Mouse (Mus musculus): ENCODE data around the gene Sdr39u1. TPM values are rescaled to one million over a fixed set of nuclear protein-coding genes. Genes with fewer than 3 reads are reported as not detected.

The Sdr39u1 gene
- polyA plus RNA-seq, 1 experiment from 2014 or later: 27.8 TPM

DNA sequence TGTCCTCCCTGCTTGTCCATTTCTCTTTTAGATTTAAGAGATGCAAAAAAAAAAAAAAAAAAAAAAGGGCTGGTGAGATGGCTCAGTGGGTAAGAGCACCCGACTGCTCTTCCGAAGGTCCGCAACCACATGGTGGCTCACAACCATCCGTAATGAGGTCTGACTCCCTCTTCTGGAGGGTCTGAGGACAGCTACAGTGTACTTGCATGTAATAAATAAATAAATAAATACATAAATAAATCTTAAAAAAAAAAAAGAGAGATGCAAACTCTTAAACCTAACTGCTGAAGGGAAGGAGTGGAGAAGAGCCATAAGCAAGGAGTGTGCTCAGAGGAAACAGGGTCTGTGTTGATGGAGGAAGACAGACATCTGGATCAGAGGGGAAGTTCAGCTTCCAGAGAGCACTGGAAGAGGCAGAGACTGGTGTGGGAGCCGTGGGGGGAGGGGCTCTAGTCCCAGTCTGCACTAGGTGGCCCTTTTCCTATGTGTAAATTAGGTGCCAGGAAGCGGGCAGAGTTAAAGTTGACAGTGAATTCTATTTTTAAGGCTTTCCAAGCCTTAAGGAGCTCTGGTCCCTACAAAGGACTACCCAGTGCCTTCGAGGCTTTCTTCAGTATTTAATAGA, 21.7 kb downstream of the Sdr39u1 start:
- WGBS: 31% methylated on average over 7 of the region's 7 CpGs
- Histone ChIP-seq H3K9me3 (ENCODE audit: control insufficient read depth, low read length) (no peaks in the 10 kb centered on the region), H3K4me1 (ENCODE audit: control insufficient read depth, insufficient read depth, low read length) (no peaks in the 10 kb centered on the region), H3K4me3 (ENCODE audit: low read depth, low read length) (no peak overlapping the region), H3K27ac (ENCODE audit: low read depth, low read length) (no peak overlapping the region), H3K36me3 (ENCODE audit: control insufficient read depth, insufficient read depth, low read length) (no peaks in the 10 kb centered on the region), H3K9ac (ENCODE audit: low read length) (no peak overlapping the region), H3K4me2 (no peak overlapping the region), H3K27me3 (ENCODE audit: control insufficient read depth, insufficient read depth, low read length) (no peaks in the 10 kb centered on the region)
- DNase-seq (ENCODE audit: low spot score, missing footprints) (no peak), ATAC-seq (ENCODE audit: low FRiP score) (no peak)

DNA sequence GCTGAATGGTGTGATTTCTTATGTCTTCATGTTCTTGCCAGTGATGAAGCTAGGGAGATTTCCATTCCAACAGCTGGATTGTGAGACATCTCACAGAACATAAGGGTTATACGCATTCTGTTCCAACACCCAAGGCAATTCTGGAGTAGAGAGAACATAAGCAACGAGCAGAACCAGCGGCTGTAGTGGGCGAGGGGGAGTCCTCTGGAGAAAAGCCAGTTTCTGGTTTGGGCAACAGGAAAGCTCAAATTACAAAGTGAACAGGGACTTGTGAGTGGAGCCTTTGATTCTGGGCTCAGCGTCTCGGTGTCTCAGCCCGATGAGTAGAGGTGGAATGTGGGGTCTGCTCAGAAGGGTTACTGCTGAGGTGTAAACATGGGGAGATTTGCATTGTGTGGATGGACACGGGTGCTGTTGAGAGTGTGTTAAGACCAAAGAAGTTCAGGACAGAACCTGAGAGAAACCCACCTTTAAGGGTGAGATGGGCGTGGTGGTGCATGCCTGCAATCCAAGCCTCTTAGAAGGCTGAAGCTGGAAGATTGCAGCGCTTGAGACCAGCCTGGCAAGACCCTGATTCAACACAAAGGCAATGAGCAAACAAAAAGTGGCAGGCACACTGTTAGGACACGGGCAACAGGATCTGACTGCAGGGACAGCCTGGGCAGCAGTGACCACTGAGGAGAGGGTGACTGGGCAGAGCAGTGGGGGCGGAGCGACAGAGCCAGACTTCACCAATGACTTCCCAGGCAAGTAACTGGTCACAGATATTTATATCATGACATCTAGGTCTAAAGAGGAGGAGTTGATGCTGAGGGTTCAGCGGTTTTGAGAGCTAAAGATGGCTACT, 22.4 kb downstream of the Sdr39u1 start:
- Histone ChIP-seq H3K27me3 (ENCODE audit: control insufficient read depth, insufficient read depth, low read length) (no peaks in the 10 kb centered on the region), H3K4me1 (ENCODE audit: control insufficient read depth, insufficient read depth, low read length) (no peaks in the 10 kb centered on the region), H3K4me3 (ENCODE audit: low read depth, low read length) (no peak overlapping the region), H3K36me3 (ENCODE audit: control insufficient read depth, insufficient read depth, low read length) (no peaks in the 10 kb centered on the region), H3K9me3 (ENCODE audit: control insufficient read depth, low read length) (no peaks in the 10 kb centered on the region), H3K9ac (ENCODE audit: low read length) (no peak overlapping the region), H3K4me2 (no peak overlapping the region), H3K27ac (ENCODE audit: low read depth, low read length) (no peak overlapping the region)
- no peak for ATAC-seq (ENCODE audit: low FRiP score)
- peak; percentile 83 for DNase-seq (ENCODE audit: low spot score, missing footprints)
- WGBS: 37% methylated on average over 14 of the region's 14 CpGs

DNA sequence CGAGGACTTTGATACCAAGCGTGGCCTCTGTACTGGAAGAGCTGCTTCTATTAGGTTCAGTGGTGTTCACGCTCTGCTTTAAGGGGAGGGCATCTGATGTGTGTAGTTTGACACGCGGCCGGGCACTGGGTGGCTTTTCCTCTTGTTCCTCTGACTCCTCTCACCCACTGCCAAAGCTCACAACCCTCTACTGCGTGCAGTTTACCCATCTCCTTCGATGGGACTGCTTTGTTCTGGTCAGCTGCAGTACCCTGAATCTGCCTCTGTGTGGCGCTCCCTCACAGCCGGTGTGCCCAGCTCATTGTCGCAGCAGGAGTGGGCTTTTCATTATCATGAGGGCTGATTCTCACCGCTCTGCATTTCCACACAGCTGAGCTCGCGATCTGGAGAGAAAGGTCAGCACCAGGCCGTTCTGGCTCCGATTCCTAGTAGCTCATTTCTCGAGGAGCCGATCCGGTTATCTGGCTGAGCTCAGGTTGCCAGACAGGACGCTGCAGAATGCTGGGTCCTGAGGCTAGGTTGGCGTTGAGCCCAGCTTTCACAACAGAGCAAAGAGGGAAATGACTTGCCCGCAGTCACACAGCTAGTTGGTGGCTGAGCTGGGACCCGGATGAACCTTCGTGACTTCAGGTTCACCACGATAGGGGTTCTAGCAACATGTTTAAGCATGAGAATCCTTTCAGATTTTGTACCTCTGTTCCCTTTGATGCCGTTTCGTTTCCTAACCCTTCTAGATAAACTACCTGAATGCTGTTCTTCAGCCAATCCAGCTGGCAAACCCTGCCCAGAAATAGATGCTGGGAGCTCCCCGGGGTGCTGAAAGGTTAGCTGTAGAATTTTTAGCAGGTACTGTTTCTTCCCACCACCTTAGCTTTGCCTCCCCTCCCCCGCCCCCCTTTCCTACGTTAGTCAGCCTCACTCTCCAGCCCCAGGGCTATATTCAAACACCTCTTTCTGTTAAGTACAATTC, 26.1 kb downstream of the Sdr39u1 start:
- Histone ChIP-seq H3K4me2 (peak overlapping the region; percentile 6), H3K9me3 (ENCODE audit: control insufficient read depth, low read length) (no peaks in the 10 kb centered on the region), H3K4me1 (ENCODE audit: control insufficient read depth, insufficient read depth, low read length) (no peaks in the 10 kb centered on the region), H3K27ac (ENCODE audit: low read depth, low read length) (no peak overlapping the region), H3K4me3 (ENCODE audit: low read depth, low read length) (no peak overlapping the region), H3K9ac (ENCODE audit: low read length) (peak overlapping the region; percentile 17; the same call in 1 of the 2 replicates), H3K36me3 (ENCODE audit: control insufficient read depth, insufficient read depth, low read length) (peaks cover 21% of the 10 kb centered on the region; the same call in 1 of the 2 replicates), H3K27me3 (ENCODE audit: control insufficient read depth, insufficient read depth, low read length) (no peaks in the 10 kb centered on the region)
- ATAC-seq (ENCODE audit: low FRiP score) (peak; percentile 80), DNase-seq (ENCODE audit: low spot score, missing footprints) (peak; percentile 98)
- WGBS: 15% methylated on average over 30 of the region's 30 CpGs

DNA sequence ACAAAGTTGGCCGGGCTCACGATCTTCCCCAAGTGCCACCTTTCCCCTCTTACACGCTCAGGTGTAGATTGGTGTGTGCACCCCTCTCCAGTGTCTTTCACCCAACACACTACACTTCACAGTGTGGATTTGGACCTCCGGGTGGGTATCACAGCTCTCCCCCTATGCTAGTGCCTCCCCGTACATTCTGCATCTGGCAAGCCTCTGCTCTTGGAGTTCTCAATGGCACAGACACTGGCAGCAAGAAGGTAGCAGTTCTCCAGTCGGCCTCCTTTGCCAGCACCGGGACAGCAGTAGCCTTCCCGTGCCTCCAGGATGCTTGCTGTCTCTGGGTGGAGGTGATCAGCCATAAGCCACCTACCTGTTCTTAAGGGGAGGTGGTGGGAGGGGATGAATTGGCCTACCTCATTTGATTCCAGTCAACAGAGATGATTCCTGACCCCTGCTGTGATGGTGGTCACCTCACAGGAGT, 26.8 kb downstream of the Sdr39u1 start:
- no peak overlapping the region for H3K4me3 ChIP-seq (ENCODE audit: low read depth, low read length)
- WGBS: 83% methylated on average over 8 of the region's 8 CpGs
- H3K27ac ChIP-seq (ENCODE audit: low read depth, low read length): no peak overlapping the region
- no peaks in the 10 kb centered on the region for H3K27me3 ChIP-seq (ENCODE audit: control insufficient read depth, insufficient read depth, low read length)
- ATAC-seq (ENCODE audit: low FRiP score) (peak; percentile 10; the same call in 1 of the 2 replicates), DNase-seq (ENCODE audit: low spot score, missing footprints) (peak; percentile 90)
- no peaks in the 10 kb centered on the region for H3K4me1 ChIP-seq (ENCODE audit: control insufficient read depth, insufficient read depth, low read length)
- H3K4me2 ChIP-seq: no peak overlapping the region
- H3K36me3 ChIP-seq (ENCODE audit: control insufficient read depth, insufficient read depth, low read length): peaks cover 26% of the 10 kb centered on the region; the same call in 1 of the 2 replicates
- H3K9ac ChIP-seq (ENCODE audit: low read length): no peak overlapping the region; the same call in 1 of the 2 replicates
- H3K9me3 ChIP-seq (ENCODE audit: control insufficient read depth, low read length): no peaks in the 10 kb centered on the region

DNA sequence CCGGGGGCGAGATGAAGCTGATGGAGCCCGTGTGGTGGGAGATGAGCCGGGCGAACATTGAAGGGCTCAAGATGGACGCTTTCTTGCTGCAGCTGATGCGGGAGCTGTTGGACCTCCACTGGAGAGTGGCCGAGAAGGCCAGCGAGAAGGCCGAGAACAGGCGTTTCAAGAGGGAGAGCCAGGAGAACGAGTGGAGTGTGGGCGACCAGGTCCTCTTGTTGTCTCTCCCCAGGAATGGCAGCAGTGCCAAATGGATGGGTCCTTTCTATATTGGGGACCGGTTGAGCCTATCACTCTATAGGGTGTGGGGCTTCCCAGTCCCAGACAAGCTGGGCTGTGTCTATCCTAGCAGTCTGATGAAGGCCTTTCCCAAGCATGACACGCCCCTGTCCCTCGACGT, 27.5 kb downstream of the Sdr39u1 start:
- ATAC-seq (ENCODE audit: low FRiP score): no peak
- no peaks in the 10 kb centered on the region for H3K9me3 ChIP-seq (ENCODE audit: control insufficient read depth, low read length)
- H3K4me1 ChIP-seq (ENCODE audit: control insufficient read depth, insufficient read depth, low read length): no peaks in the 10 kb centered on the region
- no peak overlapping the region for H3K4me2 ChIP-seq
- 93% methylated on average over 17 of the region's 17 CpGs for WGBS
- DNase-seq (ENCODE audit: low spot score, missing footprints): no peak
- H3K9ac ChIP-seq (ENCODE audit: low read length): no peak overlapping the region
- no peaks in the 10 kb centered on the region for H3K27me3 ChIP-seq (ENCODE audit: control insufficient read depth, insufficient read depth, low read length)
- H3K27ac ChIP-seq (ENCODE audit: low read depth, low read length): no peak overlapping the region
- H3K36me3 ChIP-seq (ENCODE audit: control insufficient read depth, insufficient read depth, low read length): peaks cover 27% of the 10 kb centered on the region; the same call in 1 of the 2 replicates
- no peak overlapping the region for H3K4me3 ChIP-seq (ENCODE audit: low read depth, low read length)

DNA sequence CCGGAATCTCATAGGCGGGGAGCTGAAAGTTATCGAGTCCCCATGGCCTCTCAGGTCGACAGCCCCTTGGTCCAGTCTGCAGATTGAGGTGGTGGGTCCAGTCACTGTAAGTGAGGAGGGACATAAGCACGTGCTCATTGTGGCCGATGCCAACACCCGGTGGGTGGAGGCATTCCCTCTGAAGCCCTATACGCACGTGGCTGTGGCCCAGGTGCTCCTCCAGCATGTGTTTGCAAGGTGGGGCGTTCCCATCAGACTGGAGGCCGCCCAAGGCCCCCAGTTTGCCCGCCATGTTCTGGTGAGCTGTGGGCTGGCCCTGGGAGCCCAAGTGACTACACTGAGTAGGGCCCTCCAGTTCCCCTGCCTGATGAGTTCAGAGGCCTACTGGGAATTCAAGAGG, 28.1 kb downstream of the Sdr39u1 start:
- DNase-seq (ENCODE audit: low spot score, missing footprints) (no peak), ATAC-seq (ENCODE audit: low FRiP score) (no peak)
- Histone ChIP-seq H3K36me3 (ENCODE audit: control insufficient read depth, insufficient read depth, low read length) (peaks cover 27% of the 10 kb centered on the region; the same call in 1 of the 2 replicates), H3K27ac (ENCODE audit: low read depth, low read length) (no peak overlapping the region), H3K4me1 (ENCODE audit: control insufficient read depth, insufficient read depth, low read length) (no peaks in the 10 kb centered on the region), H3K27me3 (ENCODE audit: control insufficient read depth, insufficient read depth, low read length) (no peaks in the 10 kb centered on the region), H3K4me2 (no peak overlapping the region), H3K9ac (ENCODE audit: low read length) (no peak overlapping the region), H3K4me3 (ENCODE audit: low read depth, low read length) (no peak overlapping the region), H3K9me3 (ENCODE audit: control insufficient read depth, low read length) (no peaks in the 10 kb centered on the region)
- 94% methylated on average over 12 of the region's 12 CpGs for WGBS

DNA sequence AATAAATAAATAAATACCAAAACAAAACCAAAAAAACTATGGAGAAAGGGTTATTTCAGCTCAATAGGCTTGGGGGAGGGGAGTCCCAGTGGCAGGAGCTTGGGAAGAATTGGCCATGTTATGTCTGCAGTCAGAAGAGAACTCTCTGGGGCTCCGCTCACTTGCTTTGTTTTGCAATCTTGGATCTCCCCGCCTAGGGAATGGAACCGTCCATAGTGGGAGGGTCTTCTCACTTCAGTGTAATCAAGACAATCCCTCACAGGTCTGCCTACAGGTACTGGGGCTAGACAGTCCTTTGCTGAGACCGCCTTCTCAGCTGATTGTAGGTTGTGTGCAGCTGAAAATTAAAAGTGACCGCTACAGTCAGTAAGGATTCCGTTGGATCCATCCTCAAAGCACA, 30.6 kb downstream of the Sdr39u1 start:
- H3K9ac ChIP-seq (ENCODE audit: low read length): no peak overlapping the region
- no peak overlapping the region for H3K4me2 ChIP-seq
- H3K36me3 ChIP-seq (ENCODE audit: control insufficient read depth, insufficient read depth, low read length): peaks cover 35% of the 10 kb centered on the region
- no peak overlapping the region for H3K4me3 ChIP-seq (ENCODE audit: low read depth, low read length)
- H3K9me3 ChIP-seq (ENCODE audit: control insufficient read depth, low read length): no peaks in the 10 kb centered on the region
- no peak for DNase-seq (ENCODE audit: low spot score, missing footprints)
- no peaks in the 10 kb centered on the region for H3K4me1 ChIP-seq (ENCODE audit: control insufficient read depth, insufficient read depth, low read length)
- H3K27ac ChIP-seq (ENCODE audit: low read depth, low read length): no peak overlapping the region
- H3K27me3 ChIP-seq (ENCODE audit: control insufficient read depth, insufficient read depth, low read length): no peaks in the 10 kb centered on the region
- 97% methylated on average over 6 of the region's 6 CpGs for WGBS
- ATAC-seq (ENCODE audit: low FRiP score): no peak

DNA sequence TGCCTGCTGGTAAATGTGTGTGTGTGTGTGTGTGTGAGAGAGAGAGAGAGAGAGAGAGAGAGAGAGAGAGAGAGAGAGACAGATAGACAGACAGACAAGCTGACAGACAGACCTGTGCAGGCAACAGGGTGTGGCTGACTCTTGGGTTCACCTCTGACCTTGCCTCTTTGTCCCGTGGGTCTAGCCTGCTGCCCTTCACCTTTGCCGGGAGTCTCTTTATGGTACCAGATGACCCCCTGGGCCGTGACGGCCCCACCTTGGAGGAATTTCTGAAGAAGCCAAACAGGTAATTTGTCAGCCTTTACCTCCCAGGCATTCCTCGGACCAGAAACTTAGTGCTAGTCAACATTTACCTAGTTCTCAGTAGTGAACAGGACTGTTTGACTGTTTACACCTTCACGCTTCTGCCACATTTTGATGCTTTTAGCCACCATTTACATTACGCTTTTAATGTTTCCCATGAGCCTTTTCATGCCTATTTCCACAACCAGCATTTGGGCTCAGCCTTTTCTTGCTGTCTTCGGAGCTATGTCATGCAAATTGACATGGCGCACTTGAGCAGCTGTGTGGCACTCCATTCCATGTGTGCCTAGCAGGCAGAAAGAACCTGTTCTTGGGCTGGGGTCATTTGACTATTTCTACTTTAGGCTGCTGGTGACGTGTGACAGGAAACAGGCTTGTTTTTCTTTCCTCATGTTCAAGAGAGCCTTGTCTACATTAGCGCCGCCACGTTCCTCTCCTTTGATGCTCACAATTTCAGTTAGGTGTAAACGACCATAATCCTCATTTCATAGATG, 31.7 kb downstream of the Sdr39u1 start:
- Histone ChIP-seq H3K27ac (ENCODE audit: low read depth, low read length) (no peak overlapping the region), H3K27me3 (ENCODE audit: control insufficient read depth, insufficient read depth, low read length) (no peaks in the 10 kb centered on the region), H3K9me3 (ENCODE audit: control insufficient read depth, low read length) (no peaks in the 10 kb centered on the region), H3K4me1 (ENCODE audit: control insufficient read depth, insufficient read depth, low read length) (no peaks in the 10 kb centered on the region), H3K4me2 (no peak overlapping the region), H3K36me3 (ENCODE audit: control insufficient read depth, insufficient read depth, low read length) (peaks cover 35% of the 10 kb centered on the region), H3K9ac (ENCODE audit: low read length) (no peak overlapping the region), H3K4me3 (ENCODE audit: low read depth, low read length) (no peak overlapping the region)
- 91% methylated on average over 14 of the region's 14 CpGs for WGBS
- peak; percentile 17 for DNase-seq (ENCODE audit: low spot score, missing footprints)
- no peak for ATAC-seq (ENCODE audit: low FRiP score)

Data from midbrain, embryonic 11.5 days (tissue).